Mouse (Mus musculus) MEL (cell line): ENCODE measurements around the gene Tbccd1. TPM values are rescaled to one million over a fixed set of nuclear protein-coding genes. Genes with fewer than 3 reads are reported as not detected.

Source experiments
- DNase-seq: peaks from one replicate; pipeline ENCODE4 v3.0.0; 2011; ENCODE audit warnings: low read depth, low spot score
- H3K27ac ChIP-seq: 2 replicates; pipeline ENCODE4 v1.5.1; 2012; ENCODE audit warnings: low read depth, mild to moderate bottlenecking, control low read depth, low read length, moderate library complexity; ENCODE audit not compliant: control insufficient read depth
- H3K27me3 ChIP-seq, 2 experiments: fragments of 150-350 bp in 1 of 2; sonication (generic) in 1 of 2; 2 replicates each; pipeline ENCODE4 v1.6.1; 2012; ENCODE audit warnings: low read length in 2 of 2, mild to moderate bottlenecking in 2 of 2, improper control_type of control experiment in 1 of 2, moderate library complexity in 1 of 2; ENCODE audit not compliant: insufficient read depth in 2 of 2, control insufficient read depth in 1 of 2
- H3K36me3 ChIP-seq, 2 experiments: 2 replicates each; pipeline ENCODE4 v1.6.1; 2012 to 2014; ENCODE audit warnings: low read length in 2 of 2, improper control_type of control experiment in 1 of 2, inconsistent platforms in 1 of 2, mild to moderate bottlenecking in 1 of 2; ENCODE audit not compliant: insufficient read depth in 2 of 2, control insufficient read depth in 1 of 2
- H3K4me1 ChIP-seq, 2 experiments: fragments of 150-350 bp in 1 of 2; sonication (generic) in 1 of 2; 2 replicates each; pipeline ENCODE4 v1.6.1; 2012; ENCODE audit warnings: low read length in 2 of 2, improper control_type of control experiment in 1 of 2, mild to moderate bottlenecking in 1 of 2; ENCODE audit not compliant: insufficient read depth in 2 of 2, control insufficient read depth in 1 of 2
- H3K4me3 ChIP-seq, 2 experiments: fragments of 150-350 bp in 1 of 2; sonication (generic) in 1 of 2; 2 replicates each; pipeline ENCODE4 v1.5.1; 2012; ENCODE audit warnings: low read depth in 2 of 2, low read length in 2 of 2, mild to moderate bottlenecking in 2 of 2, moderate library complexity in 2 of 2, control low read depth in 1 of 2, improper control_type of control experiment in 1 of 2; ENCODE audit not compliant: control insufficient read depth in 1 of 2, insufficient read depth in 1 of 2
- H3K79me2 ChIP-seq: 2 replicates; pipeline ENCODE4 v1.6.1; 2012; ENCODE audit warnings: mild to moderate bottlenecking, low read length, moderate library complexity; ENCODE audit not compliant: control insufficient read depth, poor library complexity, insufficient read depth
- H3K9ac ChIP-seq: 2 replicates; pipeline ENCODE4 v1.6.1; 2012; ENCODE audit warnings: low read depth, mild to moderate bottlenecking, control low read depth, low read length, moderate library complexity; ENCODE audit not compliant: control insufficient read depth, poor library complexity, severe bottlenecking
- H3K9me3 ChIP-seq: fragments of 150-350 bp; sonication (generic); replicated peaks from 2 replicates; pipeline ENCODE4 v1.6.1; 2012; ENCODE audit warnings: mild to moderate bottlenecking, low read length, improper control_type of control experiment, moderate library complexity; ENCODE audit not compliant: insufficient read depth
- CHD1 ChIP-seq: IDR thresholded peaks from 2 replicates; pipeline ENCODE4 v1.6.1; 2012; ENCODE audit warnings: low read depth, mild to moderate bottlenecking, inconsistent platforms, low read length, improper control_type of control experiment
- CHD2 ChIP-seq: IDR thresholded peaks from 2 replicates; pipeline ENCODE4 v1.6.1; 2011; ENCODE audit warnings: low read length, improper control_type of control experiment
- ELF1 ChIP-seq: IDR thresholded peaks from 2 replicates; pipeline ENCODE4 v1.6.1; 2014; ENCODE audit warnings: low read depth, mild to moderate bottlenecking, inconsistent platforms, low read length, improper control_type of control experiment, moderate library complexity
- EP300 ChIP-seq, 2 experiments: IDR thresholded peaks; 2 replicates each; pipeline ENCODE4 v1.6.1; 2011; ENCODE audit warnings: improper control_type of control experiment in 2 of 2, low read length in 2 of 2, low read depth in 1 of 2, mild to moderate bottlenecking in 1 of 2
- ETS1 ChIP-seq: IDR thresholded peaks from 2 replicates; pipeline ENCODE4 v1.6.1; 2012; ENCODE audit warnings: low read depth, mild to moderate bottlenecking, inconsistent platforms, low read length, improper control_type of control experiment, moderate library complexity
- GATA1 ChIP-seq: IDR thresholded peaks from 2 replicates; pipeline ENCODE4 v1.6.1; 2011; ENCODE audit warnings: low read depth, low read length, improper control_type of control experiment
- MAFK ChIP-seq: IDR thresholded peaks from 2 replicates; pipeline ENCODE4 v1.6.1; 2011; ENCODE audit warnings: low read depth, mild to moderate bottlenecking, low read length, improper control_type of control experiment, borderline replicate concordance
- MAX ChIP-seq: IDR thresholded peaks from 2 replicates; pipeline ENCODE4 v1.6.1; 2011; ENCODE audit warnings: low read length, improper control_type of control experiment
- MAZ ChIP-seq: IDR thresholded peaks from 2 replicates; pipeline ENCODE4 v1.6.1; 2012; ENCODE audit warnings: low read depth, mild to moderate bottlenecking, inconsistent platforms, low read length, improper control_type of control experiment
- MEF2A ChIP-seq: IDR thresholded peaks from 2 replicates; pipeline ENCODE4 v1.6.1; 2014; ENCODE audit warnings: low read depth, mild to moderate bottlenecking, inconsistent platforms, low read length, improper control_type of control experiment; ENCODE audit not compliant: poor library complexity, insufficient replicate concordance, severe bottlenecking; ENCODE audit errors: extremely low read depth
- MXI1 ChIP-seq: IDR thresholded peaks from 2 replicates; pipeline ENCODE4 v1.6.1; 2011; ENCODE audit warnings: mild to moderate bottlenecking, low read depth, low read length, improper control_type of control experiment
- MYB ChIP-seq: IDR thresholded peaks from 2 replicates; pipeline ENCODE4 v1.6.1; 2011; ENCODE audit warnings: mild to moderate bottlenecking, low read depth, low read length, improper control_type of control experiment
- MYC ChIP-seq: IDR thresholded peaks from 2 replicates; pipeline ENCODE4 v1.6.1; 2011; ENCODE audit warnings: low read depth, mild to moderate bottlenecking, low read length, improper control_type of control experiment, moderate library complexity
- NELFE ChIP-seq: IDR thresholded peaks from 2 replicates; pipeline ENCODE4 v1.6.1; 2011; ENCODE audit warnings: low read depth, low read length, improper control_type of control experiment
- POLR2A ChIP-seq, 2 experiments: IDR thresholded peaks; 2 replicates each; pipeline ENCODE4 v1.6.1; 2011 to 2012; ENCODE audit warnings: low read length in 2 of 2, mild to moderate bottlenecking in 2 of 2, control low read depth in 1 of 2, improper control_type of control experiment in 1 of 2, low read depth in 1 of 2, moderate library complexity in 1 of 2; ENCODE audit not compliant: control insufficient read depth in 1 of 2, insufficient read depth in 1 of 2, poor library complexity in 1 of 2
- POLR2AphosphoS2 ChIP-seq: IDR thresholded peaks from 2 replicates; pipeline ENCODE4 v1.6.1; 2011; ENCODE audit warnings: low read length, improper control_type of control experiment
- RAD21 ChIP-seq: IDR thresholded peaks from 2 replicates; pipeline ENCODE4 v1.6.1; 2011; ENCODE audit warnings: mild to moderate bottlenecking, low read depth, low read length, improper control_type of control experiment
- RCOR1 ChIP-seq: IDR thresholded peaks from 2 replicates; pipeline ENCODE4 v1.6.1; 2012; ENCODE audit warnings: low read depth, mild to moderate bottlenecking, inconsistent platforms, low read length, improper control_type of control experiment
- SIN3A ChIP-seq: IDR thresholded peaks from 2 replicates; pipeline ENCODE4 v1.6.1; 2012; ENCODE audit warnings: low read length, improper control_type of control experiment, inconsistent platforms
- SMC3 ChIP-seq: IDR thresholded peaks from 2 replicates; pipeline ENCODE4 v1.6.1; 2011; ENCODE audit warnings: low read depth, low read length, improper control_type of control experiment
- TAL1 ChIP-seq: IDR thresholded peaks from 2 replicates; pipeline ENCODE4 v1.6.1; 2012; ENCODE audit warnings: mild to moderate bottlenecking, inconsistent platforms, low read length, moderate library complexity, mixed read lengths
- TBP ChIP-seq: IDR thresholded peaks from 2 replicates; pipeline ENCODE4 v1.8.0; 2011; ENCODE audit warnings: low read depth, low read length, improper control_type of control experiment
- TCF12 ChIP-seq: IDR thresholded peaks from 2 replicates; pipeline ENCODE4 v1.6.1; 2014; ENCODE audit warnings: low read depth, mild to moderate bottlenecking, inconsistent platforms, low read length, improper control_type of control experiment, moderate library complexity
- UBTF ChIP-seq: IDR thresholded peaks from 2 replicates; pipeline ENCODE4 v1.6.1; 2012; ENCODE audit warnings: low read depth, mild to moderate bottlenecking, inconsistent platforms, low read length, improper control_type of control experiment, moderate library complexity, borderline replicate concordance; ENCODE audit not compliant: insufficient read depth
- USF1 ChIP-seq: IDR thresholded peaks from 2 replicates; pipeline ENCODE4 v1.6.1; 2014; ENCODE audit warnings: low read depth, mild to moderate bottlenecking, inconsistent platforms, low read length, improper control_type of control experiment, moderate library complexity
- ZNF384 ChIP-seq: IDR thresholded peaks from 2 replicates; pipeline ENCODE4 v1.6.1; 2012; ENCODE audit warnings: low read depth, mild to moderate bottlenecking, inconsistent platforms, low read length, improper control_type of control experiment
- polyA plus RNA-seq, 2 experiments: library from polyadenylated mRNA; stranded (reverse) in 1 of 2; unstranded in 1 of 2; fragments of >175 nt in 1 of 2; fragments of >200 nt in 1 of 2; gene quantifications; 2 replicates each; pipeline versions ENCODE4 v1.2.1 to v1.2.4; 2012; ENCODE audit warnings: low replicate concordance in 2 of 2, low read depth in 1 of 2; ENCODE audit not compliant: insufficient read length in 2 of 2, insufficient read depth in 1 of 2, missing spikeins in 1 of 2
- total RNA-seq: library from RNA; depleted of rRNA; stranded (reverse); fragments of 300-350 nt; gene quantifications from 2 replicates; pipeline ENCODE4 v1.2.3, GENCODE M21; 2012

Gene Tbccd1
- total and polyA plus RNA-seq, 3 experiments: 23.8 to 28.7 TPM; not detected in 1

- H3K9me3 ChIP-seq: no peaks in the 10 kb centered on the region
- H3K27me3 ChIP-seq: no peaks in the 10 kb centered on the region
- peaks cover 0 to 34% of the 10 kb centered on the region in 2 experiments; a peak in 2 of 4 replicates for H3K36me3 ChIP-seq
- peaks cover 19 to 45% of the 10 kb centered on the region in 2 experiments; a peak in 3 of 4 replicates for H3K4me1 ChIP-seq
- peak overlapping the region; percentile 93 for H3K27ac ChIP-seq
- peak overlapping the region in 1 of 2 experiments; percentile 4; a peak in 1 of 4 replicates for H3K4me3 ChIP-seq
- no peaks in the 10 kb centered on the region for H3K79me2 ChIP-seq
- peak overlapping the region; percentile 30; the same call in 1 of the 2 replicates for H3K9ac ChIP-seq
- TF ChIP-seq ELF1 (no peak), MAX (peak; percentile 44; the same call in 1 of the 2 replicates), TBP (peak; percentile 43; the same call in 1 of the 2 replicates), POLR2AphosphoS2 (peak; percentile 54; the same call in 1 of the 2 replicates), MAZ (no peak), MYB (peak; percentile 53; the same call in 1 of the 2 replicates), NELFE (no peak), TAL1 (peak; percentile 61), EP300 (IDR thresholded peaks at IDR 0.05; ENCODE audit: low read depth in 1 of 2, low read length in 2 of 2) (peak; percentile 79 to 93), SIN3A (peak; percentile 76; the same call in 1 of the 2 replicates), USF1 (peak; percentile 59; the same call in 1 of the 2 replicates), MEF2A (peak; percentile 56; the same call in 1 of the 2 replicates), MXI1 (peak; percentile 48; the same call in 1 of the 2 replicates), RCOR1 (peak; percentile 61), POLR2A (IDR thresholded peaks at IDR 0.05; ENCODE audit: control insufficient read depth in 1 of 2, insufficient read depth in 1 of 2, low read depth in 1 of 2, low read length in 2 of 2, poor library complexity in 1 of 2) (no peak), GATA1 (peak; percentile 83), TCF12 (peak; percentile 85; the same call in 1 of the 2 replicates), ETS1 (peak; percentile 89), ZNF384 (no peak)
- peak; percentile 88 for DNase-seq
Measured at GRCm38 (mm10) chr16:22881487-22881886, 24.0 kb upstream of the Tbccd1 start.

DNA sequence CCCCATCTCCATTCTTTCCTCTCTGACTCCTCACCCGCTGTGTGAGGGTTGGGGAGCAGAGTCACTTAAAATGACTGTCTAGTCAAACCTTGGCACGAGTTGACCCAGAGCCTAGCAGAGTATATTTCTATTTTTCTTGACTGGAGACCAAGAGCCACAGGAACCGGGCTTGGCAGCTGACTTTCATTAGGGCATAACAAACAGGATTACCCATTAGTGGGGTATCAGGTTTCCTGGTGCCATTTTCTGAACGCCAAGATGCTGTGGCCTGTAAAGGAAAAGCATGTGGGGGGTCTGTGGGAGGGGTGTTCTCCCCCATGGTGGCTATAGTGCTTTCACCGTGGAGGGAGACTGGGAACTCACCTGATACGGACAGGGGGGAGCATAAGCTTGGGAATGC is 23.4 kb upstream of the Tbccd1 start:
- DNase-seq: no peak
- H3K9ac ChIP-seq: peak overlapping the region; percentile 55
- no peak for TF ChIP-seq RAD21
- no peak for TF ChIP-seq MYC
- no peak for TF ChIP-seq TAL1
- no peak for TF ChIP-seq SMC3
- no peak for TF ChIP-seq ELF1
- no peak for TF ChIP-seq MEF2A
- no peak for TF ChIP-seq RCOR1
- no peak for TF ChIP-seq USF1
- TF ChIP-seq CHD1: no peak
- no peak for TF ChIP-seq TCF12
- no peak for TF ChIP-seq SIN3A
- TF ChIP-seq UBTF: no peak
- TF ChIP-seq MAFK: no peak
- TF ChIP-seq CHD2: no peak
- peak overlapping the region; percentile 93 for H3K27ac ChIP-seq
- H3K9me3 ChIP-seq: no peaks in the 10 kb centered on the region
- no peaks in the 10 kb centered on the region for H3K27me3 ChIP-seq
- no peaks in the 10 kb centered on the region for H3K79me2 ChIP-seq
- H3K4me3 ChIP-seq: peak overlapping the region in 1 of 2 experiments; percentile 8; a peak in 2 of 4 replicates
- H3K36me3 ChIP-seq: peaks cover 0 to 34% of the 10 kb centered on the region in 2 experiments; a peak in 2 of 4 replicates
- peaks cover 19 to 42% of the 10 kb centered on the region in 2 experiments; a peak in 3 of 4 replicates for H3K4me1 ChIP-seq
